Mouse (Mus musculus) ES-Bruce4 (cell line): ENCODE measurements around the gene Plekhg2.

Experiments
- CTCF ChIP-seq: IDR thresholded peaks from one replicate; pipeline ENCODE4 v1.8.1; 2011; ENCODE audit warnings: low read depth, low read length
- EP300 ChIP-seq: IDR thresholded peaks from 2 replicates; pipeline ENCODE4 v1.6.1; 2011; ENCODE audit warnings: low read depth, low read length; ENCODE audit not compliant: insufficient read depth
- POLR2A ChIP-seq: IDR thresholded peaks from one replicate; pipeline ENCODE4 v1.8.1; 2011; ENCODE audit warnings: low read length; ENCODE audit not compliant: insufficient read depth

DNA sequence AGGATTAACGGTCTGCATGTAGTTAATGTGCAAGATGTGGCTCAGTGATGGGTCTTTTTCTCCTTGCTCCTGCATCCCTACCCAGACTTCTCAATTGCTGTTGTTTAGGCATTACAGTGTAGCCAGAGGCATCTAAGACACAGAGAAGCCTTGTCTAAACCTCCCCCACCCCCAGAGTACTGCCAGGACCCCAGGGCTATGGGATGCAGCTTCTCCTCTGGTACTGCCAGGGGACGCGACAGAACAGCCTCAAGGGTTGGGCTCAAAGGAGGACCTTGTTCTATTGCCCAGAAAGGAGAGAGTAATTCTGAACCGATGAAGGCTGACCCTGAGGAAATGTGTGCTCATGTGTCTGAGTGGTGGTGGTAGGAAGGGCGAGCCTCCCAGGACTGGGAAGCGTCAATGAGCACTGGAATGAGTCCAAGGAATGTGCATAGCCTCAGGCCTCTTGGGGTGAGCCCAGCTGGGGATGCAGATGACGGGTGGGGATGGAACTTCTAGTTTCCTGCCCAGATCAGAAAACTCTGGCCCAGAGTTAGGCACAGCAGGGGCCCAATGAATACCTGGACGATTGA, 45.8 kb upstream of the Plekhg2 start:
- TF ChIP-seq POLR2A (no peak), CTCF (no peak), EP300 (peak; percentile 84)
